Comparison of ENCODE assay signal across 20 mouse cellular contexts in genomic region chr1:65040806-65041205, GRCm38 (mm10). TPM values are rescaled to one million over a fixed set of nuclear protein-coding genes. Genes with fewer than 3 reads are reported as not detected.
A peak's percentile ranks its signal among the peaks of the same experiment; 100 is the strongest.
DNase-seq lines count a peak whose midpoint lies in the region.
"Had no signal": no experiment of that assay in that cellular context is flagged by ENCODE, and none has a peak within 500 bp of the region (broad histone marks: within the 10 kb centered on the region; RNA-seq: fewer than 3 reads in every experiment).

No protein-coding gene starts in this region.

- peak; percentile 21 for DNase-seq in lung, postnatal 10 days
- no peak for DNase-seq in lung, postnatal 25 days (ENCODE audit: low spot score)
- DNase-seq in adipocyte (ENCODE audit: low spot score), result peak; percentile 75
- peak; percentile 73 for DNase-seq in adrenal gland, postnatal 25 days
- peak; percentile 83 for DNase-seq in testis, postnatal 14 days (ENCODE audit: low spot score)
- no peak for DNase-seq in right cerebral cortex, postnatal 4 days
- no peak for DNase-seq in layer of hippocampus, adult 18-20 months (ENCODE audit: low spot score in 2 of 2)
- DNase-seq: cerebellum, adult 11-12 months; cerebellum, postnatal 14 days; embryo, embryonic 11 days; gastrocnemius, adult 2 months; heart, postnatal 10 days; kidney, adult 9 months; kidney, postnatal 36 days; lung, embryonic 14.5 days; midbrain, embryonic 14.5 days had no signal

RNA-seq across cellular contexts. Expression of gene Akr1cl, which starts 8.2 kb away (rescaled TPM):
- 1,366 and 2,446 TPM in 2 replicates for total RNA-seq in adrenal gland, postnatal 25 days (2021)
- not detected for total RNA-seq in layer of hippocampus, adult 18-20 months (2021)
- total RNA-seq: CH12.LX; gastrocnemius, adult 2 months; layer of hippocampus, postnatal 10 days; megakaryocyte, adult 5-6 weeks had no signal

RNA-seq across cellular contexts. Expression of gene Cryge, which starts 10.1 kb away (rescaled TPM):
- 0.49 TPM in 1 of 2 replicates, not detected in the other for total RNA-seq in adrenal gland, postnatal 25 days (2021)
- total RNA-seq in layer of hippocampus, adult 18-20 months (2021), result not detected
- total RNA-seq: CH12.LX; gastrocnemius, adult 2 months; heart, postnatal 10 days; layer of hippocampus, postnatal 10 days; left cerebral cortex, adult 8-10 months; megakaryocyte, adult 5-6 weeks had no signal

RNA-seq across cellular contexts. Expression of gene Crygd, which starts 22.4 kb away (rescaled TPM):
- total RNA-seq in adrenal gland, postnatal 25 days (2021), result not detected in 2 replicates
- total RNA-seq in layer of hippocampus, adult 18-20 months (2021), result not detected
- total RNA-seq: CH12.LX; gastrocnemius, adult 2 months; heart, postnatal 10 days; layer of hippocampus, postnatal 10 days; left cerebral cortex, adult 8-10 months; megakaryocyte, adult 5-6 weeks had no signal

RNA-seq across cellular contexts. Expression of gene Crygc, which starts 32.7 kb away (rescaled TPM):
- not detected in 2 replicates for total RNA-seq in adrenal gland, postnatal 25 days (2021)
- total RNA-seq in layer of hippocampus, adult 18-20 months (2021), result not detected
- total RNA-seq: CH12.LX; gastrocnemius, adult 2 months; heart, postnatal 10 days; layer of hippocampus, postnatal 10 days; left cerebral cortex, adult 8-10 months; megakaryocyte, adult 5-6 weeks had no signal

RNA-seq across cellular contexts. Expression of gene Crygb, which starts 41.3 kb away (rescaled TPM):
- total RNA-seq in adrenal gland, postnatal 25 days (2021), result not detected in 2 replicates
- not detected for total RNA-seq in layer of hippocampus, adult 18-20 months (2021)
- total RNA-seq: CH12.LX; gastrocnemius, adult 2 months; heart, postnatal 10 days; layer of hippocampus, postnatal 10 days; left cerebral cortex, adult 8-10 months; megakaryocyte, adult 5-6 weeks had no signal

Comparison
In these comparisons a context has a peak if more than half of its experiments do, and no peak if none do; other contexts are left out.
1. DNase-seq: peak in lung, postnatal 10 days (single experiment), adipocyte (single experiment), adrenal gland, postnatal 25 days (single experiment) and testis, postnatal 14 days (single experiment); none in lung, postnatal 25 days (single experiment), right cerebral cortex, postnatal 4 days (single experiment) and layer of hippocampus, adult 18-20 months (0 of 2).
2. RNA of gene Akr1cl, which starts 8.2 kb away (total RNA-seq): 1,366 to 2,446 TPM in adrenal gland, postnatal 25 days; not detected in layer of hippocampus, adult 18-20 months; every median in the first group is over 1,000 times any median in the second.